Mouse (Mus musculus): ENCODE data around the gene 4921504E06Rik. TPM values are rescaled to one million over a fixed set of nuclear protein-coding genes. Genes with fewer than 3 reads are reported as not detected.
A peak's percentile ranks its signal among the peaks of the same experiment; 100 is the strongest.

The 4921504E06Rik gene
- polyA plus RNA-seq, 1 experiment from 2014 or later, result 0.15 TPM

- no peaks in the 10 kb centered on the region for H3K36me3 ChIP-seq (ENCODE audit: control insufficient read depth, insufficient read depth, low read length)
- 27% methylated on average over 5 of the region's 5 CpGs for WGBS
- no peaks in the 10 kb centered on the region for H3K9me3 ChIP-seq (ENCODE audit: control insufficient read depth, low read length)
- ATAC-seq, result peak; percentile 69; the same call in 1 of the 2 replicates
- H3K27ac ChIP-seq (ENCODE audit: low read depth, low read length), result no peak overlapping the region
- no peak overlapping the region for H3K4me3 ChIP-seq (ENCODE audit: low read length)
- H3K27me3 ChIP-seq (replicated peaks; ENCODE audit: control insufficient read depth, insufficient read depth, low read length), result no peaks in the 10 kb centered on the region
- H3K9ac ChIP-seq (ENCODE audit: low read depth, low read length), result no peak overlapping the region
- H3K4me2 ChIP-seq (ENCODE audit: low read length), result no peak overlapping the region
- H3K4me1 ChIP-seq (ENCODE audit: control insufficient read depth, insufficient read depth, low read depth, low read length), result no peaks in the 10 kb centered on the region
Measured at GRCm38 (mm10) chr2:19562114-19562829, 8.6 kb upstream of the 4921504E06Rik start.

- Histone ChIP-seq H3K27ac (ENCODE audit: low read depth, low read length) (no peak overlapping the region), H3K9ac (ENCODE audit: low read depth, low read length) (no peak overlapping the region), H3K9me3 (ENCODE audit: control insufficient read depth, low read length) (no peaks in the 10 kb centered on the region), H3K27me3 (replicated peaks; ENCODE audit: control insufficient read depth, insufficient read depth, low read length) (no peaks in the 10 kb centered on the region), H3K36me3 (ENCODE audit: control insufficient read depth, insufficient read depth, low read length) (no peaks in the 10 kb centered on the region), H3K4me1 (ENCODE audit: control insufficient read depth, insufficient read depth, low read depth, low read length) (no peaks in the 10 kb centered on the region), H3K4me3 (ENCODE audit: low read length) (no peak overlapping the region), H3K4me2 (ENCODE audit: low read length) (no peak overlapping the region)
- no peak for ATAC-seq
- 72% methylated on average over 2 of the region's 2 CpGs for WGBS
Measured at GRCm38 (mm10) chr2:19560654-19561053, 6.9 kb upstream of the 4921504E06Rik start.

- no peak overlapping the region for H3K9ac ChIP-seq (ENCODE audit: low read depth, low read length)
- WGBS, result 60% methylated on average over 4 of the region's 4 CpGs
- no peaks in the 10 kb centered on the region for H3K4me1 ChIP-seq (ENCODE audit: control insufficient read depth, insufficient read depth, low read depth, low read length)
- no peak overlapping the region for H3K4me2 ChIP-seq (ENCODE audit: low read length)
- no peaks in the 10 kb centered on the region for H3K27me3 ChIP-seq (replicated peaks; ENCODE audit: control insufficient read depth, insufficient read depth, low read length)
- no peak overlapping the region for H3K4me3 ChIP-seq (ENCODE audit: low read length)
- ATAC-seq, result no peak
- no peaks in the 10 kb centered on the region for H3K9me3 ChIP-seq (ENCODE audit: control insufficient read depth, low read length)
- no peak overlapping the region for H3K27ac ChIP-seq (ENCODE audit: low read depth, low read length)
- no peaks in the 10 kb centered on the region for H3K36me3 ChIP-seq (ENCODE audit: control insufficient read depth, insufficient read depth, low read length)
Measured at GRCm38 (mm10) chr2:19560071-19560470, 6.4 kb upstream of the 4921504E06Rik start.

GRCm38 (mm10) chr2:19551396-19551795, 2.3 kb downstream of the 4921504E06Rik start:
- Histone ChIP-seq H3K27ac (ENCODE audit: low read depth, low read length) (no peak overlapping the region), H3K9ac (ENCODE audit: low read depth, low read length) (no peak overlapping the region), H3K4me3 (ENCODE audit: low read length) (no peak overlapping the region), H3K36me3 (ENCODE audit: control insufficient read depth, insufficient read depth, low read length) (no peaks in the 10 kb centered on the region), H3K9me3 (ENCODE audit: control insufficient read depth, low read length) (no peaks in the 10 kb centered on the region), H3K4me1 (ENCODE audit: control insufficient read depth, insufficient read depth, low read depth, low read length) (peaks cover 12% of the 10 kb centered on the region), H3K4me2 (ENCODE audit: low read length) (no peak overlapping the region), H3K27me3 (replicated peaks; ENCODE audit: control insufficient read depth, insufficient read depth, low read length) (no peaks in the 10 kb centered on the region)
- WGBS, result 98% methylated on average over 2 of the region's 2 CpGs
- no peak for ATAC-seq

GRCm38 (mm10) chr2:19540906-19541305, 12.8 kb downstream of the 4921504E06Rik start:
- H3K9me3 ChIP-seq (ENCODE audit: control insufficient read depth, low read length), result no peaks in the 10 kb centered on the region

GRCm38 (mm10) chr2:19529428-19529827, 24.3 kb downstream of the 4921504E06Rik start:
- H3K4me2 ChIP-seq (ENCODE audit: low read length), result no peak overlapping the region
- no peak overlapping the region for H3K27ac ChIP-seq (ENCODE audit: low read depth, low read length)
- H3K9me3 ChIP-seq (ENCODE audit: control insufficient read depth, low read length), result no peaks in the 10 kb centered on the region
- no peaks in the 10 kb centered on the region for H3K36me3 ChIP-seq (ENCODE audit: control insufficient read depth, insufficient read depth, low read length)
- H3K27me3 ChIP-seq (replicated peaks; ENCODE audit: control insufficient read depth, insufficient read depth, low read length), result no peaks in the 10 kb centered on the region; the same call in 1 of the 2 replicates
- no peak overlapping the region for H3K4me3 ChIP-seq (ENCODE audit: low read length)
- no peak overlapping the region for H3K9ac ChIP-seq (ENCODE audit: low read depth, low read length)
- H3K4me1 ChIP-seq (ENCODE audit: control insufficient read depth, insufficient read depth, low read depth, low read length), result no peaks in the 10 kb centered on the region
- WGBS, result 90% methylated on average over 2 of the region's 2 CpGs
- no peak for ATAC-seq

More at GRCm38 (mm10) chr2:19540906-19541305, 12.8 kb downstream of the 4921504E06Rik start:
- H3K27me3 ChIP-seq (replicated peaks; ENCODE audit: control insufficient read depth, insufficient read depth, low read length), result no peaks in the 10 kb centered on the region
- H3K4me3 ChIP-seq (ENCODE audit: low read length), result no peak overlapping the region
- H3K4me2 ChIP-seq (ENCODE audit: low read length), result no peak overlapping the region
- 79% methylated on average over 1 of the region's 1 CpGs for WGBS
- no peak overlapping the region for H3K27ac ChIP-seq (ENCODE audit: low read depth, low read length)
- H3K36me3 ChIP-seq (ENCODE audit: control insufficient read depth, insufficient read depth, low read length), result no peaks in the 10 kb centered on the region
- no peak for ATAC-seq
- H3K9ac ChIP-seq (ENCODE audit: low read depth, low read length), result no peak overlapping the region
- no peaks in the 10 kb centered on the region for H3K4me1 ChIP-seq (ENCODE audit: control insufficient read depth, insufficient read depth, low read depth, low read length)

GRCm38 (mm10) chr2:19528797-19529196, 24.9 kb downstream of the 4921504E06Rik start:
- H3K4me2 ChIP-seq (ENCODE audit: low read length), result no peak overlapping the region
- H3K36me3 ChIP-seq (ENCODE audit: control insufficient read depth, insufficient read depth, low read length), result no peaks in the 10 kb centered on the region
- H3K27me3 ChIP-seq (replicated peaks; ENCODE audit: control insufficient read depth, insufficient read depth, low read length), result no peaks in the 10 kb centered on the region; the same call in 1 of the 2 replicates
- WGBS, result 3% methylated on average over 1 of the region's 1 CpGs
- no peak overlapping the region for H3K9ac ChIP-seq (ENCODE audit: low read depth, low read length)
- no peak overlapping the region for H3K27ac ChIP-seq (ENCODE audit: low read depth, low read length)
- H3K4me1 ChIP-seq (ENCODE audit: control insufficient read depth, insufficient read depth, low read depth, low read length), result no peaks in the 10 kb centered on the region
- no peaks in the 10 kb centered on the region for H3K9me3 ChIP-seq (ENCODE audit: control insufficient read depth, low read length)
- H3K4me3 ChIP-seq (ENCODE audit: low read length), result no peak overlapping the region
- ATAC-seq, result no peak

GRCm38 (mm10) chr2:19524071-19524470, 29.6 kb downstream of the 4921504E06Rik start:
- WGBS, result 81% methylated on average over 5 of the region's 5 CpGs
- H3K9ac ChIP-seq (ENCODE audit: low read depth, low read length), result no peak overlapping the region
- no peaks in the 10 kb centered on the region; the same call in 1 of the 2 replicates for H3K27me3 ChIP-seq (replicated peaks; ENCODE audit: control insufficient read depth, insufficient read depth, low read length)
- H3K4me3 ChIP-seq (ENCODE audit: low read length), result no peak overlapping the region
- H3K4me1 ChIP-seq (ENCODE audit: control insufficient read depth, insufficient read depth, low read depth, low read length), result no peaks in the 10 kb centered on the region
- no peaks in the 10 kb centered on the region for H3K9me3 ChIP-seq (ENCODE audit: control insufficient read depth, low read length)
- H3K4me2 ChIP-seq (ENCODE audit: low read length), result no peak overlapping the region
- no peaks in the 10 kb centered on the region for H3K36me3 ChIP-seq (ENCODE audit: control insufficient read depth, insufficient read depth, low read length)
- no peak for ATAC-seq
- no peak overlapping the region for H3K27ac ChIP-seq (ENCODE audit: low read depth, low read length)

GRCm38 (mm10) chr2:19521662-19522061, 32.1 kb downstream of the 4921504E06Rik start:
- H3K9me3 ChIP-seq (ENCODE audit: control insufficient read depth, low read length), result no peaks in the 10 kb centered on the region
- no peak for ATAC-seq
- H3K27ac ChIP-seq (ENCODE audit: low read depth, low read length), result no peak overlapping the region
- no peak overlapping the region for H3K9ac ChIP-seq (ENCODE audit: low read depth, low read length)
- H3K27me3 ChIP-seq (replicated peaks; ENCODE audit: control insufficient read depth, insufficient read depth, low read length), result no peaks in the 10 kb centered on the region; the same call in 1 of the 2 replicates
- 32% methylated on average over 7 of the region's 7 CpGs for WGBS
- H3K36me3 ChIP-seq (ENCODE audit: control insufficient read depth, insufficient read depth, low read length), result no peaks in the 10 kb centered on the region
- H3K4me2 ChIP-seq (ENCODE audit: low read length), result no peak overlapping the region
- H3K4me1 ChIP-seq (ENCODE audit: control insufficient read depth, insufficient read depth, low read depth, low read length), result peaks cover 4% of the 10 kb centered on the region
- no peak overlapping the region for H3K4me3 ChIP-seq (ENCODE audit: low read length)

Data from hindbrain, embryonic 16.5 days (tissue).